Mouse (Mus musculus) liver, embryonic 11.5 days (tissue): ENCODE data around the gene Mlh1. TPM values are rescaled to one million over a fixed set of nuclear protein-coding genes. Genes with fewer than 3 reads are reported as not detected.

Experiments used
- ATAC-seq: fragments of 200-750 bp; cut with Nextera tagmentation; replicated peaks from 2 replicates; pipeline ENCODE4 v1.8.0; 2017; ENCODE audit warnings: moderate number of reproducible peaks, mild to moderate bottlenecking, moderate TSS enrichment, moderate library complexity; ENCODE audit not compliant: low FRiP score
- DNase-seq: peaks from one replicate; pipeline ENCODE4 v3.0.0-alpha.2; 2017; ENCODE audit warnings: low spot score
- H3K27ac ChIP-seq: fragments of 300-500 bp; sonication (generic); 2 replicates; pipeline ENCODE4 v1.5.1; 2014; ENCODE audit warnings: mild to moderate bottlenecking, low read depth, low read length, control low read depth
- H3K27me3 ChIP-seq: fragments of 300-500 bp; sonication (generic); replicated peaks from 2 replicates; pipeline ENCODE4 v1.6.1; 2014; ENCODE audit warnings: low read length, mixed read lengths; ENCODE audit not compliant: control insufficient read depth, insufficient read depth
- H3K36me3 ChIP-seq: fragments of 300-500 bp; sonication (generic); 2 replicates; pipeline ENCODE4 v1.6.1; 2014; ENCODE audit warnings: mild to moderate bottlenecking, low read length, moderate library complexity, mixed read lengths; ENCODE audit not compliant: control insufficient read depth, insufficient read depth
- H3K4me1 ChIP-seq: fragments of 300-500 bp; sonication (generic); replicated peaks from 2 replicates; pipeline ENCODE4 v1.6.1; 2014; ENCODE audit warnings: low read length, mixed read lengths; ENCODE audit not compliant: control insufficient read depth, insufficient read depth
- H3K4me2 ChIP-seq: fragments of 300-500 bp; sonication (generic); 2 replicates; pipeline ENCODE4 v1.6.1; 2014; ENCODE audit warnings: mild to moderate bottlenecking, control low read depth, moderate library complexity
- H3K4me3 ChIP-seq: fragments of 300-500 bp; sonication (generic); 2 replicates; pipeline ENCODE4 v1.5.1; 2014; ENCODE audit warnings: low read depth, low read length, control low read depth
- H3K9ac ChIP-seq: fragments of 300-500 bp; sonication (generic); 2 replicates; pipeline ENCODE4 v1.6.1; 2014; ENCODE audit warnings: low read depth, low read length, control low read depth
- H3K9me3 ChIP-seq: fragments of 300-500 bp; sonication (generic); 2 replicates; pipeline ENCODE4 v1.6.1; 2016; ENCODE audit warnings: low read length, inconsistent platforms, mixed read lengths; ENCODE audit not compliant: control insufficient read depth
- WGBS: fragments of 180-500 bp; shearing (Covaris S2); extraction: QIAGEN DNeasy Blood & Tissue Kit; methylation state at CpG from one replicate; pipeline ENCODE4 v1.1.7; 2014; 5-methylcytosine and 5-hydroxymethylcytosine counted together
- polyA plus RNA-seq: library from polyadenylated mRNA; unstranded; fragments of >200 nt; fragmentation: Nextera tagmentation; extraction: Ambion mirVana; gene quantifications from 2 replicates; pipeline ENCODE4 v1.2.1, GENCODE M21; 2014

The Mlh1 gene
- polyA plus RNA-seq, 1 experiment from 2014 or later, result 50.2 TPM

DNA sequence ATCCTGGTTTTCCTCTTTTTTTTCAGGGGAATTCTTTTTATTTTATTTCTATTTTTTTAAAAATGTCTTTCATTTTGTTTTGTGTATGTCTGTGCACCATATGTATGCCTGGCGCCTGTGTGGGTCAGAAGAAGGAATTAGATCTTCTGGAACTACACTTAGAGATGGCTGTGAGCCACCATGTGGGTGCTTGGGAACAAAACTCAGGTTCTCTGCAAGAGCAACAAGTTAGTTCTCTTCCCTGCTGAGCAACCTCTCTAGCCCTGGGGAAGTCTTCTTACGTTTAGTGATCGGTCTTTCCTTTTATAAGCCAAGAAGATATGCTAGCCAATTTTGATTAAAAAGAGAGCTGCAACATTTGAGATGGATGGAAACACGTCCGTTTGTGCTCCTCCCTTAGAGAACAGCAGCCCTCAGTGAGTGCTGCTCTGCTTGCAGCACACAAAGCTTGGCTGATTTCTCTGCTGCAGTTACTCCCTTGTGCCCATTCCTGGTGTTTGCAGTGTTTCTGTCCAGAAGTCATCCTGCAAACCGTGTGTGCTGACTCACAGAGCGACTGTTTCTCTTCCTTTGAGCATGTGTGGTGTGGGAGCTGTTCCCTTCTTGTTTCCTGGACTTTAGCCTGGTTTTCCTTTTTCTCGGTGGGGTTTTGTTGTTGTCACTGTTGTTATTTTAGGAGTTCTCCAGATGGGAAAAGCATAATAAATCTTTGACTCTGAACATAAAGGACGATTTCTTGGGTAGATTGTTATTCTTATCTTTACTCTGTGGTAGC lies 66.8 kb downstream of the Mlh1 start:
- DNase-seq, result no peak
- WGBS, result 67% methylated on average over 9 of the region's 9 CpGs
- Histone ChIP-seq H3K4me3 (no peak overlapping the region), H3K4me1 (no peaks in the 10 kb centered on the region), H3K9me3 (no peaks in the 10 kb centered on the region), H3K4me2 (no peak overlapping the region), H3K27me3 (no peaks in the 10 kb centered on the region), H3K27ac (no peak overlapping the region), H3K36me3 (no peaks in the 10 kb centered on the region; the same call in 1 of the 2 replicates), H3K9ac (no peak overlapping the region)
- no peak for ATAC-seq

DNA sequence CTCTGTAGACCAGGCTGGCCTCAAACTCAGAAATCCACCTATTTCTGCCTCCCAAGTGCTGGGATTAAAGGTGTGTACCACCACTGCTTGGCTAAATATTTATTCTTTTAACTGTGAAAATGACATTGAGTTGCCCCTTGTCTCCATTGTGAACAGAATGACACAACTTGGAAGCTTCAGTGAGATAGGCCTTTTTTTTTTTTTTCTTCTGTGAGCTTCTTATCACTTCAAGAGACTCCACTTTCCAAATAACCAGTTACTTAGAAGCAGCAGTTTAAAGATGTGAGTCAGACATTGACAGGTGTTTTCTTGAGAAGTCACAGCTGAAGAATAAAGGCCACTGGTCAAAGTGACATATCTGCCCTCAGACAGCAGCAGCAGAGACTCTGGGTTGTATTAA lies 71.4 kb downstream of the Mlh1 start:
- H3K36me3 ChIP-seq, result no peaks in the 10 kb centered on the region; the same call in 1 of the 2 replicates
- H3K4me2 ChIP-seq, result no peak overlapping the region
- no peak for ATAC-seq

DNA sequence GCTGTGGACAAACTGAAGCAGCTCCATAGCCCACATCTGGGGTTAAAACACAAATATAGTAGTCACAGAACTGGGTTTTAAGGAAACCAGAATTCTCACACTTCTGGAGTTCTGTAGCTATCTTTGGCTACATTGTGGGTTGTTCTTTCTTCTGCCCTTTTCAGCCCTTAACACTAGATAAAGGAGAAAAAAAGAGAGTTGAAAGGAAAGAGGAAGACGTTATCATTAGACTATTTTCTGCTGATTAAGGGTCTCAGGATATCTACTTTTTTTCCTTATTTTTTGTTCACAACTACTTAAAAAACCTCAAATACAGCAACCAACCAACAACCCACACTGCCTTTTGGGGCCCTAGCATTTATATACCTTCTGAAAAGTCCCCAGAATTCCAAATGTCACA lies 73.3 kb downstream of the Mlh1 start:
- H3K27ac ChIP-seq, result no peak overlapping the region
- DNase-seq (no peak), ATAC-seq (no peak)
- no peak overlapping the region for H3K9ac ChIP-seq
- no peaks in the 10 kb centered on the region for H3K27me3 ChIP-seq
- no peaks in the 10 kb centered on the region; the same call in 1 of the 2 replicates for H3K36me3 ChIP-seq
- 37% methylated on average over 1 of the region's 1 CpGs for WGBS
- no peak overlapping the region for H3K4me2 ChIP-seq
- no peaks in the 10 kb centered on the region for H3K4me1 ChIP-seq
- H3K9me3 ChIP-seq, result no peaks in the 10 kb centered on the region
- no peak overlapping the region for H3K4me3 ChIP-seq

More for the DNA sequence above, 71.4 kb downstream of the Mlh1 start:
- no peaks in the 10 kb centered on the region for H3K27me3 ChIP-seq
- H3K9ac ChIP-seq, result no peak overlapping the region
- no peak overlapping the region for H3K4me3 ChIP-seq
- DNase-seq, result no peak
- no peaks in the 10 kb centered on the region for H3K9me3 ChIP-seq
- H3K4me1 ChIP-seq, result no peaks in the 10 kb centered on the region
- no peak overlapping the region for H3K27ac ChIP-seq

GRCm38 (mm10) chr9:111197712-111198111 lies 73.9 kb downstream of the Mlh1 start:
- no peak for ATAC-seq
- no peaks in the 10 kb centered on the region for H3K9me3 ChIP-seq
- no peaks in the 10 kb centered on the region for H3K27me3 ChIP-seq
- H3K4me1 ChIP-seq, result no peaks in the 10 kb centered on the region
- no peak overlapping the region for H3K4me2 ChIP-seq
- no peaks in the 10 kb centered on the region; the same call in 1 of the 2 replicates for H3K36me3 ChIP-seq
- no peak for DNase-seq
- no peak overlapping the region for H3K9ac ChIP-seq
- WGBS, result 91% methylated on average over 4 of the region's 4 CpGs
- no peak overlapping the region for H3K27ac ChIP-seq
- no peak overlapping the region for H3K4me3 ChIP-seq

- DNase-seq (no peak), ATAC-seq (no peak)
- no peak overlapping the region for H3K9ac ChIP-seq
- H3K27me3 ChIP-seq, result no peaks in the 10 kb centered on the region
- no peaks in the 10 kb centered on the region for H3K4me1 ChIP-seq
- 72% methylated on average over 3 of the region's 3 CpGs for WGBS
- H3K9me3 ChIP-seq, result no peaks in the 10 kb centered on the region
- no peak overlapping the region for H3K4me2 ChIP-seq
- H3K27ac ChIP-seq, result no peak overlapping the region
- no peak overlapping the region for H3K4me3 ChIP-seq
- H3K36me3 ChIP-seq, result no peaks in the 10 kb centered on the region; the same call in 1 of the 2 replicates
Observed at GRCm38 (mm10) chr9:111197116-111197515, 74.5 kb downstream of the Mlh1 start.

DNA sequence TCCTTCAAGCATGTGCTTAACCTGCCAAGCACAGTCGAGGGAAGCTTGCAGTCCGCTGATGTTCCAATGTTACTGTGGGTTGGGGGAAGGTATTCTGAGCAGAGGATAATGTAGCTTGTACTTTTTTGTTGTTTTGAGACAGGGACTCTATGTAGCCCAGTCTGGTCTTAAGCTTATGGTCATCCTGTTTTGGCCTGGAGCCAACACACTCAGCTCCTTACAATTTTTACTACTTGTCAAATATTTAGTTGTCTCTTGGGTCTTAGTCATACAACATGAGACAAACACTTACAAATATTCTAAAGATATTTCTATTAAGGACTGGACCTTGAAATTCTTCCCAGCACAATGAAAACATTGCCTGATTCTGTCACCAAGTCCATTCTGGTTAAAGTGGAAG lies 78.4 kb downstream of the Mlh1 start:
- 93% methylated on average over 2 of the region's 2 CpGs for WGBS

GRCm38 (mm10) chr9:111188731-111189130 lies 82.9 kb downstream of the Mlh1 start:
- H3K4me3 ChIP-seq, result no peak overlapping the region
- H3K9ac ChIP-seq, result no peak overlapping the region
- H3K27me3 ChIP-seq, result no peaks in the 10 kb centered on the region
- no peak overlapping the region for H3K4me2 ChIP-seq
- peaks cover 7% of the 10 kb centered on the region for H3K36me3 ChIP-seq
- H3K4me1 ChIP-seq, result no peaks in the 10 kb centered on the region
- no peak overlapping the region for H3K27ac ChIP-seq
- no peaks in the 10 kb centered on the region for H3K9me3 ChIP-seq
- WGBS, result 79% methylated on average over 7 of the region's 7 CpGs
- DNase-seq, result no peak
- no peak for ATAC-seq

More for the DNA sequence above, 78.4 kb downstream of the Mlh1 start:
- no peak for ATAC-seq
- H3K9me3 ChIP-seq, result no peaks in the 10 kb centered on the region
- H3K36me3 ChIP-seq, result peaks cover 7% of the 10 kb centered on the region
- no peak overlapping the region for H3K9ac ChIP-seq
- DNase-seq, result no peak
- no peak overlapping the region for H3K27ac ChIP-seq
- no peak overlapping the region for H3K4me3 ChIP-seq
- no peak overlapping the region for H3K4me2 ChIP-seq
- no peaks in the 10 kb centered on the region for H3K4me1 ChIP-seq
- H3K27me3 ChIP-seq, result no peaks in the 10 kb centered on the region

- no peak overlapping the region for H3K9ac ChIP-seq
- no peak overlapping the region for H3K27ac ChIP-seq
- H3K27me3 ChIP-seq, result no peaks in the 10 kb centered on the region
- H3K9me3 ChIP-seq, result no peaks in the 10 kb centered on the region
- 89% methylated on average over 6 of the region's 6 CpGs for WGBS
- ATAC-seq (no peak), DNase-seq (no peak)
- no peak overlapping the region for H3K4me3 ChIP-seq
- no peaks in the 10 kb centered on the region for H3K4me1 ChIP-seq
- H3K4me2 ChIP-seq, result no peak overlapping the region
- H3K36me3 ChIP-seq, result peaks cover 7% of the 10 kb centered on the region
Observed at GRCm38 (mm10) chr9:111186861-111187260, 84.7 kb downstream of the Mlh1 start.

- Histone ChIP-seq H3K4me2 (no peak overlapping the region), H3K27ac (no peak overlapping the region), H3K4me3 (no peak overlapping the region), H3K27me3 (no peaks in the 10 kb centered on the region), H3K4me1 (no peaks in the 10 kb centered on the region), H3K9ac (no peak overlapping the region), H3K9me3 (no peaks in the 10 kb centered on the region), H3K36me3 (peaks cover 7% of the 10 kb centered on the region)
- DNase-seq (no peak), ATAC-seq (peak; percentile 54; the same call in 1 of the 2 replicates)
- WGBS, result 79% methylated on average over 4 of the region's 4 CpGs
Observed at GRCm38 (mm10) chr9:111184929-111185328, 86.7 kb downstream of the Mlh1 start.
